Mouse (Mus musculus) MEL (cell line): ENCODE measurements around the gene Man2a1. TPM values are rescaled to one million over a fixed set of nuclear protein-coding genes. Genes with fewer than 3 reads are reported as not detected.

Source experiments
- DNase-seq: peaks from one replicate; pipeline ENCODE4 v3.0.0; 2011; ENCODE audit warnings: low read depth, low spot score
- H3K27ac ChIP-seq: 2 replicates; pipeline ENCODE4 v1.5.1; 2012; ENCODE audit warnings: low read depth, mild to moderate bottlenecking, control low read depth, low read length, moderate library complexity; ENCODE audit not compliant: control insufficient read depth
- H3K27me3 ChIP-seq, 2 experiments: fragments of 150-350 bp in 1 of 2; sonication (generic) in 1 of 2; 2 replicates each; pipeline ENCODE4 v1.6.1; 2012; ENCODE audit warnings: low read length in 2 of 2, mild to moderate bottlenecking in 2 of 2, improper control_type of control experiment in 1 of 2, moderate library complexity in 1 of 2; ENCODE audit not compliant: insufficient read depth in 2 of 2, control insufficient read depth in 1 of 2
- H3K36me3 ChIP-seq, 2 experiments: 2 replicates each; pipeline ENCODE4 v1.6.1; 2012 to 2014; ENCODE audit warnings: low read length in 2 of 2, improper control_type of control experiment in 1 of 2, inconsistent platforms in 1 of 2, mild to moderate bottlenecking in 1 of 2; ENCODE audit not compliant: insufficient read depth in 2 of 2, control insufficient read depth in 1 of 2
- H3K4me1 ChIP-seq, 2 experiments: fragments of 150-350 bp in 1 of 2; sonication (generic) in 1 of 2; 2 replicates each; pipeline ENCODE4 v1.6.1; 2012; ENCODE audit warnings: low read length in 2 of 2, improper control_type of control experiment in 1 of 2, mild to moderate bottlenecking in 1 of 2; ENCODE audit not compliant: insufficient read depth in 2 of 2, control insufficient read depth in 1 of 2
- H3K4me3 ChIP-seq, 2 experiments: fragments of 150-350 bp in 1 of 2; sonication (generic) in 1 of 2; 2 replicates each; pipeline ENCODE4 v1.5.1; 2012; ENCODE audit warnings: low read depth in 2 of 2, low read length in 2 of 2, mild to moderate bottlenecking in 2 of 2, moderate library complexity in 2 of 2, control low read depth in 1 of 2, improper control_type of control experiment in 1 of 2; ENCODE audit not compliant: control insufficient read depth in 1 of 2, insufficient read depth in 1 of 2
- H3K79me2 ChIP-seq: 2 replicates; pipeline ENCODE4 v1.6.1; 2012; ENCODE audit warnings: mild to moderate bottlenecking, low read length, moderate library complexity; ENCODE audit not compliant: control insufficient read depth, poor library complexity, insufficient read depth
- H3K9ac ChIP-seq: 2 replicates; pipeline ENCODE4 v1.6.1; 2012; ENCODE audit warnings: low read depth, mild to moderate bottlenecking, control low read depth, low read length, moderate library complexity; ENCODE audit not compliant: control insufficient read depth, poor library complexity, severe bottlenecking
- H3K9me3 ChIP-seq: fragments of 150-350 bp; sonication (generic); replicated peaks from 2 replicates; pipeline ENCODE4 v1.6.1; 2012; ENCODE audit warnings: mild to moderate bottlenecking, low read length, improper control_type of control experiment, moderate library complexity; ENCODE audit not compliant: insufficient read depth
- CHD2 ChIP-seq: IDR thresholded peaks from 2 replicates; pipeline ENCODE4 v1.6.1; 2011; ENCODE audit warnings: low read length, improper control_type of control experiment
- CTCF ChIP-seq, 3 experiments: IDR thresholded peaks in 2 of 3; conservative IDR thresholded peaks in 1 of 3; 2 replicates each; pipeline ENCODE4 v1.5.1; 2011 to 2012; ENCODE audit warnings: low read length in 3 of 3, low read depth in 2 of 3, mild to moderate bottlenecking in 2 of 3, improper control_type of control experiment in 1 of 3, inconsistent platforms in 1 of 3, mixed read lengths in 1 of 3, moderate library complexity in 1 of 3; ENCODE audit not compliant: control insufficient read depth in 1 of 3, insufficient read depth in 1 of 3, poor library complexity in 1 of 3, severe bottlenecking in 1 of 3
- EP300 ChIP-seq, 2 experiments: IDR thresholded peaks; 2 replicates each; pipeline ENCODE4 v1.6.1; 2011; ENCODE audit warnings: improper control_type of control experiment in 2 of 2, low read length in 2 of 2, low read depth in 1 of 2, mild to moderate bottlenecking in 1 of 2
- GATA1 ChIP-seq: IDR thresholded peaks from 2 replicates; pipeline ENCODE4 v1.6.1; 2011; ENCODE audit warnings: low read depth, low read length, improper control_type of control experiment
- MAZ ChIP-seq: IDR thresholded peaks from 2 replicates; pipeline ENCODE4 v1.6.1; 2012; ENCODE audit warnings: low read depth, mild to moderate bottlenecking, inconsistent platforms, low read length, improper control_type of control experiment
- MYC ChIP-seq: IDR thresholded peaks from 2 replicates; pipeline ENCODE4 v1.6.1; 2011; ENCODE audit warnings: low read depth, mild to moderate bottlenecking, low read length, improper control_type of control experiment, moderate library complexity
- NRF1 ChIP-seq: IDR thresholded peaks from 2 replicates; pipeline ENCODE4 v1.6.1; 2014; ENCODE audit warnings: low read depth, mild to moderate bottlenecking, inconsistent platforms, low read length, improper control_type of control experiment, moderate library complexity; ENCODE audit not compliant: poor library complexity, insufficient read depth, severe bottlenecking
- POLR2A ChIP-seq, 2 experiments: IDR thresholded peaks; 2 replicates each; pipeline ENCODE4 v1.6.1; 2011 to 2012; ENCODE audit warnings: low read length in 2 of 2, mild to moderate bottlenecking in 2 of 2, control low read depth in 1 of 2, improper control_type of control experiment in 1 of 2, low read depth in 1 of 2, moderate library complexity in 1 of 2; ENCODE audit not compliant: control insufficient read depth in 1 of 2, insufficient read depth in 1 of 2, poor library complexity in 1 of 2
- POLR2AphosphoS2 ChIP-seq: IDR thresholded peaks from 2 replicates; pipeline ENCODE4 v1.6.1; 2011; ENCODE audit warnings: low read length, improper control_type of control experiment
- POLR2AphosphoS5 ChIP-seq: IDR thresholded peaks from 2 replicates; pipeline ENCODE4 v1.6.1; 2012; ENCODE audit warnings: low read depth, borderline replicate concordance, mild to moderate bottlenecking, inconsistent platforms, low read length, moderate library complexity, mixed read lengths
- RAD21 ChIP-seq: IDR thresholded peaks from 2 replicates; pipeline ENCODE4 v1.6.1; 2011; ENCODE audit warnings: mild to moderate bottlenecking, low read depth, low read length, improper control_type of control experiment
- RCOR1 ChIP-seq: IDR thresholded peaks from 2 replicates; pipeline ENCODE4 v1.6.1; 2012; ENCODE audit warnings: low read depth, mild to moderate bottlenecking, inconsistent platforms, low read length, improper control_type of control experiment
- SMC3 ChIP-seq: IDR thresholded peaks from 2 replicates; pipeline ENCODE4 v1.6.1; 2011; ENCODE audit warnings: low read depth, low read length, improper control_type of control experiment
- TAL1 ChIP-seq: IDR thresholded peaks from 2 replicates; pipeline ENCODE4 v1.6.1; 2012; ENCODE audit warnings: mild to moderate bottlenecking, inconsistent platforms, low read length, moderate library complexity, mixed read lengths
- TBP ChIP-seq: IDR thresholded peaks from 2 replicates; pipeline ENCODE4 v1.8.0; 2011; ENCODE audit warnings: low read depth, low read length, improper control_type of control experiment
- UBTF ChIP-seq: IDR thresholded peaks from 2 replicates; pipeline ENCODE4 v1.6.1; 2012; ENCODE audit warnings: low read depth, mild to moderate bottlenecking, inconsistent platforms, low read length, improper control_type of control experiment, moderate library complexity, borderline replicate concordance; ENCODE audit not compliant: insufficient read depth
- USF2 ChIP-seq, 2 experiments: IDR thresholded peaks; 2 replicates each; pipeline ENCODE4 v1.6.1; 2011 to 2012; ENCODE audit warnings: improper control_type of control experiment in 2 of 2, low read length in 2 of 2, borderline replicate concordance in 1 of 2, inconsistent platforms in 1 of 2, low read depth in 1 of 2, mild to moderate bottlenecking in 1 of 2; ENCODE audit not compliant: insufficient read depth in 1 of 2
- ZC3H11A ChIP-seq: IDR thresholded peaks from 2 replicates; pipeline ENCODE4 v1.6.1; 2012; ENCODE audit warnings: low read depth, mild to moderate bottlenecking, inconsistent platforms, low read length, improper control_type of control experiment
- ZKSCAN1 ChIP-seq: IDR thresholded peaks from 2 replicates; pipeline ENCODE4 v1.6.1; 2012; ENCODE audit warnings: low read depth, mild to moderate bottlenecking, inconsistent platforms, low read length, improper control_type of control experiment, moderate library complexity
- ZMIZ1 ChIP-seq: IDR thresholded peaks from 2 replicates; pipeline ENCODE4 v1.6.1; 2012; ENCODE audit warnings: low read depth, mild to moderate bottlenecking, inconsistent platforms, low read length, improper control_type of control experiment, moderate library complexity
- ZNF384 ChIP-seq: IDR thresholded peaks from 2 replicates; pipeline ENCODE4 v1.6.1; 2012; ENCODE audit warnings: low read depth, mild to moderate bottlenecking, inconsistent platforms, low read length, improper control_type of control experiment
- polyA plus RNA-seq, 2 experiments: library from polyadenylated mRNA; stranded (reverse) in 1 of 2; unstranded in 1 of 2; fragments of >175 nt in 1 of 2; fragments of >200 nt in 1 of 2; gene quantifications; 2 replicates each; pipeline versions ENCODE4 v1.2.1 to v1.2.4; 2012; ENCODE audit warnings: low replicate concordance in 2 of 2, low read depth in 1 of 2; ENCODE audit not compliant: insufficient read length in 2 of 2, insufficient read depth in 1 of 2, missing spikeins in 1 of 2
- total RNA-seq: library from RNA; depleted of rRNA; stranded (reverse); fragments of 300-350 nt; gene quantifications from 2 replicates; pipeline ENCODE4 v1.2.3, GENCODE M21; 2012

Gene Man2a1
- total and polyA plus RNA-seq, 3 experiments = 8.7 to 27.5 (median 9.1) TPM

GRCm38 (mm10) chr17:64716318-64716717 is 115.8 kb downstream of the Man2a1 start (continued):
- TF ChIP-seq CHD2 (no peak), POLR2AphosphoS5 (no peak)

DNA sequence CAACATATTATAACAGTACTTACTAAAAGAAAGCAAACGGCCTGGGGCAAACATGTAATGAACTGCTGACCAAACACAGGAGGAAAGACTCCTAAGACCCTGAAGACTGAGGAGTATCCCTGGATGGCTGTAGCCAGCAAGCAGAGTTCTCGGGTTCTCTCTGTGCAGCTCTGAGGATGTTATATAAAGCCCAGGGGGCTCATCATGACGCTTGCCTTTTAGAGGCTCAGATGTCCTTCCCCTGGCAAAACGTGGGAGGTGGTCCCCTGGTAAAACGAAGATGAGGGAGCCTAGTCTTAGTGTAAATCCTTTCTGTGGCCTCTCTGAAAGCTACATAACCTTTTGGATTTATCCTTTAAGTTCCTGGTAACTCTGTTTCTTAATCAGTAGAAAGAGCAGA is 119.2 kb downstream of the Man2a1 start:
- no peak for DNase-seq
- no peak for TF ChIP-seq EP300 (IDR thresholded peaks at IDR 0.05; ENCODE audit: low read depth in 1 of 2, low read length in 2 of 2)
- TF ChIP-seq ZMIZ1 = no peak
- no peak for TF ChIP-seq GATA1
- TF ChIP-seq CHD2 = no peak
- no peak for TF ChIP-seq MYC
- TF ChIP-seq ZNF384 = no peak
- no peak for TF ChIP-seq POLR2AphosphoS2
- TF ChIP-seq SMC3 = no peak
- TF ChIP-seq NRF1 = no peak
- TF ChIP-seq TBP = no peak
- TF ChIP-seq RAD21 = no peak
- no peak for TF ChIP-seq MAZ
- TF ChIP-seq RCOR1 = no peak
- TF ChIP-seq USF2 (IDR thresholded peaks at IDR 0.05; ENCODE audit: borderline replicate concordance in 1 of 2, insufficient read depth in 1 of 2, low read depth in 1 of 2, low read length in 2 of 2) = no peak
- no peak for TF ChIP-seq POLR2A (IDR thresholded peaks at IDR 0.05; ENCODE audit: control insufficient read depth in 1 of 2, insufficient read depth in 1 of 2, low read depth in 1 of 2, low read length in 2 of 2, poor library complexity in 1 of 2)
- no peak for TF ChIP-seq TAL1
- no peak for TF ChIP-seq CTCF (IDR thresholded peaks at IDR 0.05 in 2 of 3, conservative IDR thresholded peaks at IDR 0.05 in 1 of 3; ENCODE audit: control insufficient read depth in 1 of 3, insufficient read depth in 1 of 3, low read depth in 2 of 3, low read length in 3 of 3, poor library complexity in 1 of 3, severe bottlenecking in 1 of 3)
- no peak for TF ChIP-seq ZC3H11A
- no peak for TF ChIP-seq ZKSCAN1
- no peak for TF ChIP-seq UBTF
- TF ChIP-seq, all 39 proteins: peak for 0
- H3K9me3 ChIP-seq = no peaks in the 10 kb centered on the region
- peaks cover 3 to 13% of the 10 kb centered on the region in 2 experiments for H3K36me3 ChIP-seq
- H3K4me3 ChIP-seq = no peak overlapping the region
- H3K79me2 ChIP-seq = no peaks in the 10 kb centered on the region
- peaks cover 3 to 6% of the 10 kb centered on the region in 2 experiments; a peak in 2 of 4 replicates for H3K4me1 ChIP-seq
- no peak overlapping the region for H3K9ac ChIP-seq
- H3K27ac ChIP-seq = no peak overlapping the region
- no peaks in the 10 kb centered on the region for H3K27me3 ChIP-seq
